Mouse (Mus musculus): ENCODE measurements at regions not wholly inside any gene's neighbourhood (a gene's known extent, or its start where the extent isn't known, plus 50 kb on each side); places are given as distances from the start of the nearest gene placed in this dataset.

GRCm38 (mm10) chr10:68350798-68351197 lies 72.3 kb upstream of the Arid5b start:
- Histone ChIP-seq H3K27ac (ENCODE audit: low read depth) (no peak overlapping the region), H3K36me3 (replicated peaks; ENCODE audit: control insufficient read depth, insufficient read depth, low read length) (no peaks in the 10 kb centered on the region), H3K4me1 (ENCODE audit: control insufficient read depth, insufficient read depth) (peaks cover 5% of the 10 kb centered on the region; the same call in 1 of the 2 replicates), H3K4me2 (ENCODE audit: low read depth, low read length) (no peak overlapping the region), H3K9me3 (replicated peaks; ENCODE audit: control insufficient read depth, low read length) (no peaks in the 10 kb centered on the region), H3K4me3 (ENCODE audit: low read depth, low read length) (no peak overlapping the region), H3K9ac (replicated peaks; ENCODE audit: low read depth, low read length) (no peak overlapping the region), H3K27me3 (ENCODE audit: control insufficient read depth, insufficient read depth, low read length) (no peaks in the 10 kb centered on the region)
- no peak for DNase-seq (ENCODE audit: low spot score)
- TF ChIP-seq CTCF (IDR thresholded peaks at IDR 0.05; ENCODE audit: low read depth): no peak
- TF ChIP-seq EP300 (IDR thresholded peaks at IDR 0.05; ENCODE audit: low read depth): no peak
- WGBS: 83% methylated on average over 12 of the region's 12 CpGs
- no peak for ATAC-seq (ENCODE audit: insufficient read depth, low read depth)

- WGBS: 84% methylated on average over 7 of the region's 7 CpGs
- DNase-seq (ENCODE audit: low spot score) (no peak), ATAC-seq (ENCODE audit: insufficient read depth, low read depth) (no peak)
- H3K4me1 ChIP-seq (ENCODE audit: control insufficient read depth, insufficient read depth): peaks cover 5% of the 10 kb centered on the region; the same call in 1 of the 2 replicates
- H3K27ac ChIP-seq (ENCODE audit: low read depth): no peak overlapping the region
- no peaks in the 10 kb centered on the region for H3K36me3 ChIP-seq (replicated peaks; ENCODE audit: control insufficient read depth, insufficient read depth, low read length)
- H3K4me3 ChIP-seq (ENCODE audit: low read depth, low read length): no peak overlapping the region
- no peak for TF ChIP-seq CTCF (IDR thresholded peaks at IDR 0.05; ENCODE audit: low read depth)
- no peak for TF ChIP-seq EP300 (IDR thresholded peaks at IDR 0.05; ENCODE audit: low read depth)
- no peaks in the 10 kb centered on the region for H3K27me3 ChIP-seq (ENCODE audit: control insufficient read depth, insufficient read depth, low read length)
- no peak overlapping the region for H3K9ac ChIP-seq (replicated peaks; ENCODE audit: low read depth, low read length)
- no peak overlapping the region for H3K4me2 ChIP-seq (ENCODE audit: low read depth, low read length)
- H3K9me3 ChIP-seq (replicated peaks; ENCODE audit: control insufficient read depth, low read length): peaks cover 6% of the 10 kb centered on the region; the same call in 1 of the 2 replicates
Measured at GRCm38 (mm10) chr10:68347806-68348205, 69.3 kb upstream of the Arid5b start.

DNA sequence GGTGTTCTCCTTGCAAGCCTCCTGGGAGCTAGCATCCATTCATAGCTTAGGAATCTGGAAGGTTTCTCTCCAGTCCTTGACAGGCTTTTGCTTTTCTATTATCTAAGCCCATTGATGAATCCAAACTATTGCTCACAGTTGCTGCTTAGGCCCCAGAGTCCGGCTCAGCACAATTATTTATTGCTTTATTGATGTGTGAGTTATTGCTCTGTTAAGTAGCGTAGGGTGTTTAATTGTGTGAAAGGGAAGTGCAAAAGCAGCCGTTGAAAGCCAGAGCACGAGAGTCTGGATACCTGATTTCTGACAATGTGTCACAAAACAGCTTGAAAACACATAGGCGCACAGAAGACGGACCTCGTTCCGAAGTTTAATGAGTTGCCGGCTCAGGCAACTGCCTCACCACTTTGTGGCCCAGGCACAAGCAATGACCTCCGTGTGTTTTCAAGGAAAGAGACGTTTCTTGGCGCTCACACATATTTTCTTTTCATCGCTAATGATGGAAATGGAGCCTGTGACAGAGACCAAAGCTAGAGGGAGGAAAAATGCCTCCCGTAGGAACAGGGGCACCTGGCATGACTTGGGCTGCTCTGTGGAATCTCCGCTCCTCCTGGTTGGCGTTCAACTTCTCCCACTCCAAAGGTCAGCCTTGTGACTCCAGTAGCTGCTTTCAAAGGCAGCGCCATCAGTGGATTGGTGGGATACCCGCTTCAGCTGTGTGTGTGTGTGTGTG lies 66.6 kb upstream of the Arid5b start:
- TF ChIP-seq EP300 (IDR thresholded peaks at IDR 0.05; ENCODE audit: low read depth) (no peak), CTCF (IDR thresholded peaks at IDR 0.05; ENCODE audit: low read depth) (no peak)
- H3K9me3 ChIP-seq (replicated peaks; ENCODE audit: control insufficient read depth, low read length): peaks cover 11% of the 10 kb centered on the region
- no peak overlapping the region for H3K4me3 ChIP-seq (ENCODE audit: low read depth, low read length)
- no peak overlapping the region for H3K4me2 ChIP-seq (ENCODE audit: low read depth, low read length)
- H3K27me3 ChIP-seq (ENCODE audit: control insufficient read depth, insufficient read depth, low read length): no peaks in the 10 kb centered on the region
- DNase-seq (ENCODE audit: low spot score): no peak
- no peak overlapping the region for H3K9ac ChIP-seq (replicated peaks; ENCODE audit: low read depth, low read length)
- 86% methylated on average over 18 of the region's 18 CpGs for WGBS
- H3K36me3 ChIP-seq (replicated peaks; ENCODE audit: control insufficient read depth, insufficient read depth, low read length): no peaks in the 10 kb centered on the region
- H3K27ac ChIP-seq (ENCODE audit: low read depth): no peak overlapping the region
- peaks cover 5% of the 10 kb centered on the region; the same call in 1 of the 2 replicates for H3K4me1 ChIP-seq (ENCODE audit: control insufficient read depth, insufficient read depth)
- ATAC-seq (ENCODE audit: insufficient read depth, low read depth): no peak

DNA sequence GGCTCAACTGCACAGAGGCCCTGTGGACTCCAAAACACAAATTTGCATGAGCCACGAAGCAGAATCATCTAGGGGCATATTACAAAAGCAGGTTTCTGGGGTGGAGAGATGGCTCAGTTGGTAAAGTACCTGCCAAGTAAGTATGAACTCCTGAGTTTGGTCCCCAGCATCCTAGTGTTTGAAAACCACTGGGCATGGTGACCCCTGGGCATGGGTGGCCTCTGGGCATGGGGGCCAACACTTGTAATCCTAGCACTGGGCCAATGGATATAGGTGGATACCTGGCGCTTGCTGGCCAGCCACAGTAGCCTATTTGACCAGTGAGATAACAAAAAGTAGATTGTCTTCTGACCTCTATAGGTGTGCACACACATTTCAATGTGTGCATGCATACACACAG lies 65.7 kb upstream of the Arid5b start:
- H3K27me3 ChIP-seq (ENCODE audit: control insufficient read depth, insufficient read depth, low read length): no peaks in the 10 kb centered on the region
- no peak overlapping the region for H3K4me2 ChIP-seq (ENCODE audit: low read depth, low read length)
- H3K36me3 ChIP-seq (replicated peaks; ENCODE audit: control insufficient read depth, insufficient read depth, low read length): no peaks in the 10 kb centered on the region
- H3K27ac ChIP-seq (ENCODE audit: low read depth): no peak overlapping the region
- no peak overlapping the region for H3K9ac ChIP-seq (replicated peaks; ENCODE audit: low read depth, low read length)
- H3K4me1 ChIP-seq (ENCODE audit: control insufficient read depth, insufficient read depth): peaks cover 5% of the 10 kb centered on the region; the same call in 1 of the 2 replicates
- no peak overlapping the region for H3K4me3 ChIP-seq (ENCODE audit: low read depth, low read length)
- no peak for ATAC-seq (ENCODE audit: insufficient read depth, low read depth)
- 89% methylated on average over 2 of the region's 2 CpGs for WGBS
- TF ChIP-seq EP300 (IDR thresholded peaks at IDR 0.05; ENCODE audit: low read depth) (no peak), CTCF (IDR thresholded peaks at IDR 0.05; ENCODE audit: low read depth) (no peak)
- peaks cover 11% of the 10 kb centered on the region for H3K9me3 ChIP-seq (replicated peaks; ENCODE audit: control insufficient read depth, low read length)
- no peak for DNase-seq (ENCODE audit: low spot score)

DNA sequence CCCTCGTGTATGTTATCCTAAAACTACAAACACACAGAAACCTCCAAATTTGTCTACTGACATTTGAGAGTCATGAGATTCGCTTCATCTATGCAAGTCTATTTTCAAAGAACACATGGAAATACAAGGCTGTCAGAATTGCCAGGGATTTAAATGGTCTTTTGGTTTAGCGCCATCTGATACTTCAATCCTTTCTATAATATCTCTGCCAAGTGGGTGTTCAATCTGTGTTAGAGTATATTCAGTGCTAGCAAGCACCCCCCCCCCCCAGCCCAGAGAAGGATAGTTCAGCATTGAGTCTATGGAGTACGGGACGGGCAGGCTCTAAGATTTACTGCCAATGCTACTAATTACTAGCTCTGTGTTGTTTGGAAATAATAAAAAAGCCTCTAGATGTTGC lies 55.5 kb upstream of the Arid5b start:
- no peaks in the 10 kb centered on the region for H3K4me1 ChIP-seq (ENCODE audit: control insufficient read depth, insufficient read depth)

More for the DNA sequence above, 55.5 kb upstream of the Arid5b start:
- DNase-seq (ENCODE audit: low spot score) (no peak), ATAC-seq (ENCODE audit: insufficient read depth, low read depth) (no peak)
- Histone ChIP-seq H3K4me2 (ENCODE audit: low read depth, low read length) (no peak overlapping the region), H3K4me3 (ENCODE audit: low read depth, low read length) (no peak overlapping the region), H3K27me3 (ENCODE audit: control insufficient read depth, insufficient read depth, low read length) (no peaks in the 10 kb centered on the region), H3K9me3 (replicated peaks; ENCODE audit: control insufficient read depth, low read length) (no peaks in the 10 kb centered on the region), H3K36me3 (replicated peaks; ENCODE audit: control insufficient read depth, insufficient read depth, low read length) (no peaks in the 10 kb centered on the region), H3K27ac (ENCODE audit: low read depth) (no peak overlapping the region), H3K9ac (replicated peaks; ENCODE audit: low read depth, low read length) (no peak overlapping the region)
- 86% methylated on average over 5 of the region's 5 CpGs for WGBS
- TF ChIP-seq EP300 (IDR thresholded peaks at IDR 0.05; ENCODE audit: low read depth) (no peak), CTCF (IDR thresholded peaks at IDR 0.05; ENCODE audit: low read depth) (no peak)
